Mouse (Mus musculus) heart, adult 2 months (tissue): ENCODE data around the gene Vinac1.

ENCODE experiments used
- CTCF ChIP-seq: fragments of 200-600 bp; IDR thresholded peaks from 2 replicates; pipeline ENCODE4 v1.8.1; 2022; ENCODE audit warnings: antibody characterized with exemption, mild to moderate bottlenecking, moderate library complexity
- EP300 ChIP-seq: fragments of 200-500 bp; IDR thresholded peaks from 2 replicates; pipeline ENCODE4 v1.6.1; 2011; ENCODE audit warnings: low read depth, low read length, control low read depth; ENCODE audit not compliant: insufficient read depth
- POLR2A ChIP-seq: fragments of 200-500 bp; IDR thresholded peaks from 2 replicates; pipeline ENCODE4 v1.6.1; 2011; ENCODE audit warnings: mild to moderate bottlenecking, low read depth, low read length, control low read depth; ENCODE audit not compliant: insufficient read depth

- TF ChIP-seq POLR2A (no peak), CTCF (no peak), EP300 (no peak)
Observed at GRCm38 (mm10) chr2:129046846-129047196, 1.2 kb downstream of the Vinac1 start.
